Mouse (Mus musculus) E14TG2a.4 (cell line): ENCODE results near the gene Cfb.

ENCODE experiments used
- CTCF ChIP-seq: conservative IDR thresholded peaks from 2 replicates; pipeline ENCODE4 v1.5.1; 2014; ENCODE audit warnings: low read length
- NANOG ChIP-seq: IDR thresholded peaks from 2 replicates; pipeline ENCODE4 v1.6.1; 2014; ENCODE audit warnings: borderline replicate concordance, low read length, mixed read lengths
- POU5F1 ChIP-seq: IDR thresholded peaks from 2 replicates; pipeline ENCODE4 v1.6.1; 2014; ENCODE audit warnings: low read length, borderline replicate concordance

DNA sequence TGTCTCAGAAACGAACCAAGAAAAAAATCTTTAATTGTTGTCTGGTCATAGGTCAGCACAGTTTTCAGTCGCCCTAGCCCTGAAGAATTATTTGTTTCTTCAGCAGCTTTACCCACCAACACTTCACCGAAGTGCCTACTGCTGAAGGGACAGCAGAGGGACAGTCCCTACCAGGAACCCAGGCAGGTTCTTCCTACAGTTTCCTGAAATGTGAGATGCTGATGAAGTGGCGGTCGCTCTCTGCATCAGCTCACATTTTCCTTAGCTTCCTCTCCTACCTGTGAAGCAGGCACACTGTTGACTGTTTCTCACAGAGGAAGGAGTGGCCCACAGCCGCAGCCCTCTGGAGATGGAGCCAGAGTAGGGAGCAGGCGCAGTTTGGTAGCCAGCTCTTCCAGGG, 3.7 kb upstream of the Cfb start:
- TF ChIP-seq CTCF (no peak), POU5F1 (no peak), NANOG (no peak)
